Mouse (Mus musculus): ENCODE results near the gene Gm2075. TPM values are rescaled to one million over a fixed set of nuclear protein-coding genes. Genes with fewer than 3 reads are reported as not detected.
"Not testable (repeated sequence)": the region's sequence is repeated elsewhere in the genome, so short reads cannot be mapped to it uniquely, and the experiment has no call there.

Gm2075 gene
- not detected for total RNA-seq (2021)

- DNase-seq, result not testable (repeated sequence)
Observed at GRCm38 (mm10) chr12:88011548-88011947, at the start of gene Gm2075. Gene Gm2075 (plus strand): TSS chr12:88011848.

- not testable (repeated sequence) for DNase-seq
Observed at GRCm38 (mm10) chr12:87984000-87984399, 27.6 kb upstream of the Gm2075 start.

- DNase-seq, result not testable (repeated sequence)
Observed at GRCm38 (mm10) chr12:88004118-88004517, 7.5 kb upstream of the Gm2075 start.

- DNase-seq, result not testable (repeated sequence)
Observed at GRCm38 (mm10) chr12:88018671-88019070, 7.0 kb downstream of the Gm2075 start, which contains the start of gene Gm6803. Gene Gm6803 (minus strand): TSS chr12:88018771.

DNA sequence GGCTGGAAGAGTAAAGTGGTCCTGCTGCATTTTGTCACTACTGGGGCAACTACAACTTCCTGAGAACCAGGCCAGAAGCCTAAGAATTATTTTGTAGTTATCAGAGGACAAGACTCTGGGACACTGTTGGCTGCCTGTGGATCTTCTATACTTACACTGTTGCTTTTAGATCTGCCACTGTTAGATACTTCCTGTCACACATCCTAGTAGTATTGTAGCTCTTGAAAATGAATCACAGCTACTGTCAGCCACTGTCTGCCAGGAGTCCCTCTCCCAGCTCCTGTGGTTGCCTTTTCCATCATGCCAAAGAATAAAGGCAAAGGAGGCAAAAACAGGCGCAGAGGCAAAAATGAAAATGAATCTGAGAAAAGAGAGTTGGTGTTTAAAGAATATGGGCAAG is 15.1 kb downstream of the Gm2075 start, which contains the start of gene Gm2056:
Gene Gm2056 (plus strand): TSS at position 301 of the 400 bp plus-strand sequence.
- not testable (repeated sequence) for DNase-seq

DNA sequence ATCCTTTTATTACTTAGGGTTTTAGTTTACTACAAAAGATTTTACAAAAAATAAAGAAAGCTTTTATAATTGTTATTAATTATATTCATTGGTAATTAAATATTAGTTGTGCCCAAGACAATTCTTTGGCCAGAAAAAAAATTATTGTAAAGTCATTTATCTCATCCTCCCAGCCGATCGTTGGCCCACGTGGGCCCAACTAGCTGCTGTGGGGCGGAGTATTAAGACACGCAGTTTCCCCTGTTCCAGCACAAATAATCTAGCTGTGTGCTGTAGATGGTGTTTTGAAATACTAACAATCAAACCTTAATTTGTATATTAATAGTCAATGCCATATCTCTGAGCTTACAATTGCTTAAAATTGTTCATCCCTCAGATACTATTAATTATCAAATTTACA is 20.6 kb downstream of the Gm2075 start:
- DNase-seq, result not testable (repeated sequence)

DNA sequence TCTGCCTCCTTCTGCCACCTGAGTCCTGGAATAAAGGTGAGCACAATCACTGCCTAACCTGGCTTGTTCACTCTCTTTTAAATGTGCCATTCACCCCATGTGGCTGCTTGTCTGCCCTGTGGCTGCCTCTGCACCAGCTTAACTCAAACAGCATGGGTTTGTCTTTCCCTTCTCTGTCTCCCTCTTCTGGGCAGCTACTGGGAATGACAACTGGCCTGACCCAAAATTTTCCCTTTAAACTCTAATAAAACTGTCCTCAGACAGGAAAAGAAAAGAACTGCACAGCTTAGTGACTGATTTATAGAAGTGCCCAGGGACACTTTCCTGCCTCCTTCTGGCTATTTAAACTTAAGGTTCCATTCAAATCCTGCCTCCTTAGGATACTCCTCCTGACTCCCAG is 27.4 kb downstream of the Gm2075 start:
- not testable (repeated sequence) for DNase-seq

DNA sequence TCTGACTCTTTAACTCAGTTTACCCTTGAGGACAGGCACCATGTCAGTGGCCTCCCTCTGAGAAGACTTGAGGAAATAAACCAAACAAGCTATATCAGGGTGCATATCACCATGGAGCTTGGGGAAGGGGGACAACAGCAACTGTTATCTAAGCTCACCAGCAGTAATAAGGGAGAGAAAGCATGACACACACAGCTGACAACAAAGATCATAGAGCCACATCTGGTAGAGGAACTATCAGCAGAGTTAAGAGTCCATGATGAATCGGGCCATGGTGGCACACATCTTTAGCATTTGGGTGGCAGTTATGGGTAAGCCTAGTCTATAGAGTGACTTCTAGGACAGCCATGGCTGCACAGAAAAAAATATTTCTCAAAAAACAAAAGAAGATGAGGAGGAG is 28.1 kb downstream of the Gm2075 start:
- not testable (repeated sequence) for DNase-seq

DNA sequence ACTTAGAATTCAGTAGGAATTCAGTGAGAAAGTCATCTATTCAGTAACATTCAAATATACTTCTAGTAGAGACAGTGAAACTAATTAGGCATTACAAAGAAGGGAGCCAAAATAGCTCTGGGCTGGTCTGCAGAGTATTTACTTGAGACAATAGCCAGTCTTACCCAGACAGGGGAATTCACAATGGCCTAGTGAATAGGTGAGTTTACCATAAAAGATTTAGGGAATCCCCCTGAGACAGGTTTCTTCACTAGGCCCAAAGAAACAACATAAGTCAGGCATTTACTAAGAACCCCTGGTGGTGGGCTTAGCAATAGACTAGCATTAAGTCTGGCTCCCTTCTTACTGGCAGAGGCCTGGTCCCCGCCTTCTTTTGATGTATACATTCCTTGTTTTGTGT is 33.6 kb downstream of the Gm2075 start:
- not testable (repeated sequence) for DNase-seq

Other genes starting within 250 kb of the Gm2075 start
- not detected for gene Gm21319, start 236.1 kb upstream of the Gm2075 start, total RNA-seq (2021)
- gene Gm21936, start 216.3 kb upstream of the Gm2075 start, total RNA-seq (2021), result not detected
- gene BB287469, start 195.3 kb upstream of the Gm2075 start, total RNA-seq (2021), result not detected
- not detected for gene Gm2001, start 169.5 kb upstream of the Gm2075 start, total RNA-seq (2021)
- gene Gm2016, start 137.8 kb upstream of the Gm2075 start, total RNA-seq (2021), result not detected
- not detected for gene Gm2022, start 116.5 kb upstream of the Gm2075 start, total RNA-seq (2021)
- not detected for gene Gm2035, start 92.0 kb upstream of the Gm2075 start, total RNA-seq (2021)
- gene Gm2042, start 57.8 kb upstream of the Gm2075 start, total RNA-seq (2021), result not detected
- not detected for gene Gm6803, start 6.9 kb downstream of the Gm2075 start, total RNA-seq (2021)
- gene Gm2056, start 15.2 kb downstream of the Gm2075 start, total RNA-seq (2021), result not detected
- not detected for gene Gm16368, start 71.8 kb downstream of the Gm2075 start, total RNA-seq (2021)
- gene Gm10436, start 170.3 kb downstream of the Gm2075 start, total RNA-seq (2021), result not detected
- gene Gm8332, start 238.3 kb downstream of the Gm2075 start, total RNA-seq (2021), result not detected

Measured in heart, postnatal 4 days (tissue).